Mouse (Mus musculus) brain, embryonic 14.5 days (tissue): ENCODE measurements at regions not wholly inside any gene's neighbourhood (a gene's known extent, or its start where the extent isn't known, plus 50 kb on each side); places are given as distances from the start of the nearest gene placed in this dataset.

Experiments used
- CTCF ChIP-seq: fragments of 200-500 bp; IDR thresholded peaks from 2 replicates; pipeline ENCODE4 v1.5.1; 2012; ENCODE audit warnings: inconsistent platforms, mild to moderate bottlenecking, moderate library complexity, borderline replicate concordance; ENCODE audit not compliant: insufficient read depth, insufficient read length; ENCODE audit errors: extremely low read depth
- POLR2A ChIP-seq: fragments of 200-500 bp; IDR thresholded peaks from 2 replicates; pipeline ENCODE4 v1.6.1; 2012; ENCODE audit warnings: mild to moderate bottlenecking, inconsistent platforms, borderline replicate concordance; ENCODE audit not compliant: poor library complexity, insufficient read depth, insufficient read length, severe bottlenecking; ENCODE audit errors: extremely low read depth

GRCm38 (mm10) chr4:31557261-31557660 lies 406.6 kb upstream of the Map3k7 start:
- no peak for TF ChIP-seq CTCF
- no peak for TF ChIP-seq POLR2A
